Mouse (Mus musculus) E14TG2a.4 (cell line): Measurements from ENCODE around the gene Tmbim1.

Source experiments
- CTCF ChIP-seq: conservative IDR thresholded peaks from 2 replicates; pipeline ENCODE4 v1.5.1; 2014; ENCODE audit warnings: low read length
- NANOG ChIP-seq: IDR thresholded peaks from 2 replicates; pipeline ENCODE4 v1.6.1; 2014; ENCODE audit warnings: borderline replicate concordance, low read length, mixed read lengths

DNA sequence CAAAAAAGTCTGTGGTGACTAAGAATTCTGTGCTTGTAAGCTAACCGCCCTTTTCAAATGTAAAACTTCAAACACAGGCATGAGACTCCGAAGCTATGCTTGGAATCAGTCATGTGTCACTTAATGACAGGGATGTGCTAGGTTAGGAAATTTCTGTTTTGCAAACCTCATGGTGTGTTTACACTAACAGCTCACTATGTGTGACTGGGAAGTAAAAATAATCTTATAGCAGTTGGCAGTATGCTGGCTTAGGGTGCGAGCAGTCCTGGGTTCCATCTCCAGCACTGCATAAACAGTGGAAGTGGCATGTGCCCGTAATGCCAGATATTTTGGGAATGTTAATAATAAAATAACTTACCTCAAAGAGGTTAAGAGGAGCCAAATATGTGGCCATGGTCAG lies 476 bp downstream of the Tmbim1 start:
- TF ChIP-seq CTCF = no peak
- TF ChIP-seq NANOG = no peak
